Mouse (Mus musculus) embryonic fibroblast, embryonic 13.5 days (primary cell): ENCODE measurements at regions not wholly inside any gene's neighbourhood (a gene's known extent, or its start where the extent isn't known, plus 50 kb on each side); places are given as distances from the start of the nearest gene placed in this dataset.

ENCODE experiments used
- CTCF ChIP-seq: IDR thresholded peaks from 2 replicates; pipeline ENCODE4 v1.5.1; 2011; ENCODE audit warnings: mild to moderate bottlenecking, control low read depth, low read length, moderate library complexity, borderline replicate concordance; ENCODE audit not compliant: insufficient read depth
- POLR2A ChIP-seq: IDR thresholded peaks from 2 replicates; pipeline ENCODE4 v1.6.1; 2011; ENCODE audit warnings: low read depth, mild to moderate bottlenecking, control low read depth, low read length, moderate library complexity

- TF ChIP-seq POLR2A = no peak
- TF ChIP-seq CTCF = no peak
Observed at GRCm38 (mm10) chrX:50576824-50577223, 148.5 kb upstream of the Olfr1324 start.
